Mouse (Mus musculus): ENCODE results near the gene Aff2. TPM values are rescaled to one million over a fixed set of nuclear protein-coding genes. Genes with fewer than 3 reads are reported as not detected.

The Aff2 gene
- polyA plus RNA-seq, 1 experiment, result 0.62 TPM

GRCm38 (mm10) chrX:69540811-69541210 lies 180.7 kb downstream of the Aff2 start:
- no peak overlapping the region for H3K27ac ChIP-seq (ENCODE audit: control insufficient read depth, insufficient read depth, low read depth, low read length)
- H3K27me3 ChIP-seq (ENCODE audit: control insufficient read depth, insufficient read depth, low read length), result no peaks in the 10 kb centered on the region
- no peak for TF ChIP-seq CTCF (IDR thresholded peaks at IDR 0.05; ENCODE audit: control insufficient read depth, insufficient read depth, insufficient replicate concordance, low read depth, low read length)
- no peak for TF ChIP-seq POLR2A (IDR thresholded peaks at IDR 0.05; ENCODE audit: control insufficient read depth, low read depth, low read length)
- no peaks in the 10 kb centered on the region for H3K4me1 ChIP-seq (ENCODE audit: control insufficient read depth, insufficient read depth, low read length)
- no peak overlapping the region for H3K4me3 ChIP-seq (ENCODE audit: control insufficient read depth, low read depth, low read length)
- no peaks in the 10 kb centered on the region for H3K36me3 ChIP-seq (ENCODE audit: control insufficient read depth, insufficient read depth, low read length)

GRCm38 (mm10) chrX:69579903-69580459 lies 219.9 kb downstream of the Aff2 start:
- H3K27me3 ChIP-seq (ENCODE audit: control insufficient read depth, insufficient read depth, low read length), result no peaks in the 10 kb centered on the region
- no peak overlapping the region for H3K27ac ChIP-seq (ENCODE audit: control insufficient read depth, insufficient read depth, low read depth, low read length)
- no peaks in the 10 kb centered on the region for H3K36me3 ChIP-seq (ENCODE audit: control insufficient read depth, insufficient read depth, low read length)
- TF ChIP-seq CTCF (IDR thresholded peaks at IDR 0.05; ENCODE audit: control insufficient read depth, insufficient read depth, insufficient replicate concordance, low read depth, low read length) (no peak), POLR2A (IDR thresholded peaks at IDR 0.05; ENCODE audit: control insufficient read depth, low read depth, low read length) (no peak)
- H3K4me3 ChIP-seq (ENCODE audit: control insufficient read depth, low read depth, low read length), result no peak overlapping the region
- no peaks in the 10 kb centered on the region for H3K4me1 ChIP-seq (ENCODE audit: control insufficient read depth, insufficient read depth, low read length)

- H3K4me1 ChIP-seq (ENCODE audit: control insufficient read depth, insufficient read depth, low read length), result no peaks in the 10 kb centered on the region
- no peak overlapping the region for H3K27ac ChIP-seq (ENCODE audit: control insufficient read depth, insufficient read depth, low read depth, low read length)
- H3K27me3 ChIP-seq (ENCODE audit: control insufficient read depth, insufficient read depth, low read length), result no peaks in the 10 kb centered on the region
- no peak overlapping the region for H3K4me3 ChIP-seq (ENCODE audit: control insufficient read depth, low read depth, low read length)
- TF ChIP-seq CTCF (IDR thresholded peaks at IDR 0.05; ENCODE audit: control insufficient read depth, insufficient read depth, insufficient replicate concordance, low read depth, low read length), result no peak
- no peak for TF ChIP-seq POLR2A (IDR thresholded peaks at IDR 0.05; ENCODE audit: control insufficient read depth, low read depth, low read length)
- H3K36me3 ChIP-seq (ENCODE audit: control insufficient read depth, insufficient read depth, low read length), result no peaks in the 10 kb centered on the region
Observed at GRCm38 (mm10) chrX:69608793-69609192, 248.7 kb downstream of the Aff2 start.

- no peak overlapping the region for H3K27ac ChIP-seq (ENCODE audit: control insufficient read depth, insufficient read depth, low read depth, low read length)
- H3K36me3 ChIP-seq (ENCODE audit: control insufficient read depth, insufficient read depth, low read length), result no peaks in the 10 kb centered on the region
- no peaks in the 10 kb centered on the region for H3K4me1 ChIP-seq (ENCODE audit: control insufficient read depth, insufficient read depth, low read length)
- TF ChIP-seq CTCF (IDR thresholded peaks at IDR 0.05; ENCODE audit: control insufficient read depth, insufficient read depth, insufficient replicate concordance, low read depth, low read length) (no peak), POLR2A (IDR thresholded peaks at IDR 0.05; ENCODE audit: control insufficient read depth, low read depth, low read length) (no peak)
- no peak overlapping the region for H3K4me3 ChIP-seq (ENCODE audit: control insufficient read depth, low read depth, low read length)
- H3K27me3 ChIP-seq (ENCODE audit: control insufficient read depth, insufficient read depth, low read length), result no peaks in the 10 kb centered on the region
Observed at GRCm38 (mm10) chrX:69663038-69663437, 302.9 kb downstream of the Aff2 start.

GRCm38 (mm10) chrX:69666145-69666677 lies 306.1 kb downstream of the Aff2 start:
- TF ChIP-seq CTCF (IDR thresholded peaks at IDR 0.05; ENCODE audit: control insufficient read depth, insufficient read depth, insufficient replicate concordance, low read depth, low read length), result no peak
- TF ChIP-seq POLR2A (IDR thresholded peaks at IDR 0.05; ENCODE audit: control insufficient read depth, low read depth, low read length), result no peak
- H3K27ac ChIP-seq (ENCODE audit: control insufficient read depth, insufficient read depth, low read depth, low read length), result no peak overlapping the region
- H3K4me1 ChIP-seq (ENCODE audit: control insufficient read depth, insufficient read depth, low read length), result no peaks in the 10 kb centered on the region
- no peaks in the 10 kb centered on the region for H3K27me3 ChIP-seq (ENCODE audit: control insufficient read depth, insufficient read depth, low read length)
- no peak overlapping the region for H3K4me3 ChIP-seq (ENCODE audit: control insufficient read depth, low read depth, low read length)
- no peaks in the 10 kb centered on the region for H3K36me3 ChIP-seq (ENCODE audit: control insufficient read depth, insufficient read depth, low read length)

GRCm38 (mm10) chrX:69675691-69676090 lies 315.6 kb downstream of the Aff2 start:
- H3K4me3 ChIP-seq (ENCODE audit: control insufficient read depth, low read depth, low read length), result no peak overlapping the region
- H3K36me3 ChIP-seq (ENCODE audit: control insufficient read depth, insufficient read depth, low read length), result no peaks in the 10 kb centered on the region
- no peaks in the 10 kb centered on the region for H3K4me1 ChIP-seq (ENCODE audit: control insufficient read depth, insufficient read depth, low read length)
- H3K27ac ChIP-seq (ENCODE audit: control insufficient read depth, insufficient read depth, low read depth, low read length), result no peak overlapping the region
- H3K27me3 ChIP-seq (ENCODE audit: control insufficient read depth, insufficient read depth, low read length), result no peaks in the 10 kb centered on the region
- TF ChIP-seq POLR2A (IDR thresholded peaks at IDR 0.05; ENCODE audit: control insufficient read depth, low read depth, low read length), result no peak
- TF ChIP-seq CTCF (IDR thresholded peaks at IDR 0.05; ENCODE audit: control insufficient read depth, insufficient read depth, insufficient replicate concordance, low read depth, low read length), result no peak

GRCm38 (mm10) chrX:69698840-69699239 lies 338.7 kb downstream of the Aff2 start:
- Histone ChIP-seq H3K27ac (ENCODE audit: control insufficient read depth, insufficient read depth, low read depth, low read length) (no peak overlapping the region), H3K4me3 (ENCODE audit: control insufficient read depth, low read depth, low read length) (no peak overlapping the region), H3K27me3 (ENCODE audit: control insufficient read depth, insufficient read depth, low read length) (no peaks in the 10 kb centered on the region), H3K4me1 (ENCODE audit: control insufficient read depth, insufficient read depth, low read length) (no peaks in the 10 kb centered on the region), H3K36me3 (ENCODE audit: control insufficient read depth, insufficient read depth, low read length) (no peaks in the 10 kb centered on the region)
- TF ChIP-seq CTCF (IDR thresholded peaks at IDR 0.05; ENCODE audit: control insufficient read depth, insufficient read depth, insufficient replicate concordance, low read depth, low read length) (no peak), POLR2A (IDR thresholded peaks at IDR 0.05; ENCODE audit: control insufficient read depth, low read depth, low read length) (no peak)

All from testis, adult 2 months (tissue).